Mouse (Mus musculus): ENCODE measurements around the gene Josd2.

DNA sequence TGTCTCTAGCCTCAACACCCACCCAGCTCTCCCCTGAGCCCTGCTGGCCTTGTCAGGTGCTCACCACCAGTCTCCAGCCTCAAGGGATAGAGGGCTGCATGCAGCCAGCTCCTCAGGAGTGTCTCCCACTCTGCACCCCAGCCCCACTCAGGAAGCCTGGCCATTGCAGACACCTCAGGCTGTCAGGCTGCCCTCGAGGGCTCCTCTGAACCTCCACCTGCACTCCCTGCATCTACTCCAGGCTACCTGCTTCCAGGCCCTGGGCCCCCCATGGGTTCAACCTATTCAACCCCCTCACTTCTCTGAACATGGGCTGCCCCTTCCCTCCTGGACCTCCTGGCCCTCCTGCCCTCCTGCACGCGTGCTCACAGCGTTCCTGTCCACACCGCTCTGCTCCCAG, 23.6 kb downstream of the Josd2 start:
- TF ChIP-seq CTCF (IDR thresholded peaks at IDR 0.05; ENCODE audit: low read depth, low read length) (no peak), POLR2A (IDR thresholded peaks at IDR 0.05; ENCODE audit: extremely low read depth, insufficient read depth, low read length) (no peak)
